Mouse (Mus musculus): ENCODE measurements around the gene Fryl.
A peak's percentile ranks its signal among the peaks of the same experiment; 100 is the strongest.

Fryl gene

GRCm38 (mm10) chr5:73192870-73193576 lies 63.4 kb downstream of the Fryl start:
- DNase-seq: no peak

GRCm38 (mm10) chr5:73191765-73192164 lies 64.7 kb downstream of the Fryl start:
- no peak for DNase-seq

- no peak for DNase-seq
Measured at GRCm38 (mm10) chr5:73190164-73190563, 66.3 kb downstream of the Fryl start.

- no peak for DNase-seq
Measured at GRCm38 (mm10) chr5:73189443-73190160, 66.8 kb downstream of the Fryl start.

GRCm38 (mm10) chr5:73188576-73188975 lies 67.8 kb downstream of the Fryl start:
- no peak for DNase-seq

GRCm38 (mm10) chr5:73188164-73188563 lies 68.3 kb downstream of the Fryl start:
- no peak for DNase-seq

- no peak for DNase-seq
Measured at GRCm38 (mm10) chr5:73186912-73187311, 69.5 kb downstream of the Fryl start.

GRCm38 (mm10) chr5:73185424-73185823 lies 71.0 kb downstream of the Fryl start:
- DNase-seq: no peak

GRCm38 (mm10) chr5:73182701-73183447 lies 73.5 kb downstream of the Fryl start:
- no peak for DNase-seq

GRCm38 (mm10) chr5:73182191-73182590 lies 74.2 kb downstream of the Fryl start:
- DNase-seq: no peak

GRCm38 (mm10) chr5:73176294-73176693 lies 80.1 kb downstream of the Fryl start:
- no peak for DNase-seq

- no peak for DNase-seq
Measured at GRCm38 (mm10) chr5:73175377-73176147, 80.9 kb downstream of the Fryl start.

GRCm38 (mm10) chr5:73171876-73172480 lies 84.4 kb downstream of the Fryl start:
- no peak for DNase-seq

- peak; percentile 67 to 69 for DNase-seq
Measured at GRCm38 (mm10) chr5:73171203-73171602, 85.2 kb downstream of the Fryl start.

GRCm38 (mm10) chr5:73168769-73169272 lies 87.6 kb downstream of the Fryl start:
- peak; percentile 71 to 79 for DNase-seq

GRCm38 (mm10) chr5:73167976-73168768 lies 88.2 kb downstream of the Fryl start:
- peak; percentile 71 to 76 for DNase-seq

- DNase-seq: peak in 1 of 2 experiments; percentile 12
Measured at GRCm38 (mm10) chr5:73163970-73164369, 92.4 kb downstream of the Fryl start.

- no peak for DNase-seq
Measured at GRCm38 (mm10) chr5:73162492-73162891, 93.9 kb downstream of the Fryl start.

GRCm38 (mm10) chr5:73160440-73160839 lies 96.0 kb downstream of the Fryl start:
- DNase-seq: no peak

GRCm38 (mm10) chr5:73157502-73157901 lies 98.9 kb downstream of the Fryl start:
- no peak for DNase-seq

- DNase-seq: no peak
Measured at GRCm38 (mm10) chr5:73157009-73157408, 99.4 kb downstream of the Fryl start.
